19 mouse cellular contexts compared by ENCODE assay signal in the genomic region with DNA sequence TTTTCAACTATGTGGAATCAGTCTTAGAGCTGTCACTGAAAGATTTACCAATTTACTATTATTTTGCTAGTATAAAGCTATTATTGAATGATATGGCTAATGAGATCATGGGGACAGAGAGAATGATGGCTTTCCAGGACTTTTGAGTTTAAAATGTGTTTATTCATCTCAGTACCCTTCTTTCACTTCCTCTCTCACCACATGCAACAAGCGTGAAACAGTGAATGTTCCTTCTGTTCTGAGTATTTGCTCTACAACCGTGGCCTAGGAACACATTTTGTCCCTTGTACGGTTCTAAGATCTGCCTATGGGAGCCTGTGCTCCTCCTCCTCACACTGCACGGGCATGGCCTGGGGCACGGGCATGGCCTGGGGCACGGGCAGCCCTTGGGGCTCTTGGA.
A peak's percentile ranks its signal among the peaks of the same experiment; 100 is the strongest.
DNase-seq lines count a peak whose midpoint lies in the region; ATAC-seq lines count a peak whose summit lies in the region.
"Had no signal": no experiment of that assay in that cellular context is flagged by ENCODE, and none has a peak within 500 bp of the region (broad histone marks: within the 10 kb centered on the region; RNA-seq: fewer than 3 reads in every experiment).

No protein-coding gene starts in this region.

- ATAC-seq in limb, embryonic 13.5 days (ENCODE audit: low FRiP score, low read depth), result no peak
- no peak for ATAC-seq in midbrain, embryonic 14.5 days (ENCODE audit: low FRiP score, low TSS enrichment)
- ATAC-seq in midbrain, embryonic 16.5 days, result no peak
- ATAC-seq in megakaryocyte progenitor cell, adult 5-6 weeks (replicated peaks; ENCODE audit: poor library complexity), result peak; percentile 58
- ATAC-seq: forebrain, embryonic 13.5 days; forebrain, postnatal 0 days had no signal

- H3K36me3 ChIP-seq in limb, embryonic 13.5 days, result peaks cover 6% of the 10 kb centered on the region; the same call in 1 of the 2 replicates
- no peaks in the 10 kb centered on the region for H3K36me3 ChIP-seq in limb, embryonic 10.5 days
- 0 out of 2 replicates have a peak, but pooled peaks cover 12% of the 10 kb centered on the region for H3K36me3 ChIP-seq in midbrain, embryonic 14.5 days (ENCODE audit: control insufficient read depth, insufficient read depth, low read length)
- H3K36me3 ChIP-seq in midbrain, embryonic 16.5 days (ENCODE audit: control insufficient read depth, insufficient read depth, low read length), result no peaks in the 10 kb centered on the region
- no peaks in the 10 kb centered on the region for H3K36me3 ChIP-seq in embryonic facial prominence, embryonic 10.5 days (replicated peaks)
- H3K36me3 ChIP-seq: heart, embryonic 10.5 days; hindbrain, embryonic 12.5 days had no signal

- 75% methylated on average over 6 of the region's 6 CpGs for WGBS in limb, embryonic 13.5 days
- 90% methylated on average over 6 of the region's 6 CpGs for WGBS in limb, embryonic 10.5 days
- WGBS in midbrain, embryonic 14.5 days, result 68% methylated on average over 6 of the region's 6 CpGs
- WGBS in midbrain, embryonic 16.5 days, result 71% methylated on average over 6 of the region's 6 CpGs
- WGBS in embryonic facial prominence, embryonic 10.5 days, result 77% methylated on average over 6 of the region's 6 CpGs

- no peaks in the 10 kb centered on the region for H3K27me3 ChIP-seq in limb, embryonic 13.5 days
- no peaks in the 10 kb centered on the region for H3K27me3 ChIP-seq in limb, embryonic 10.5 days (ENCODE audit: low read depth, poor library complexity, severe bottlenecking)
- H3K27me3 ChIP-seq in midbrain, embryonic 14.5 days (ENCODE audit: control insufficient read depth, insufficient read depth, low read length), result no peaks in the 10 kb centered on the region
- H3K27me3 ChIP-seq in midbrain, embryonic 16.5 days (ENCODE audit: control insufficient read depth, insufficient read depth, low read depth, low read length), result no peaks in the 10 kb centered on the region
- H3K27me3 ChIP-seq in embryonic facial prominence, embryonic 10.5 days (replicated peaks; ENCODE audit: low read depth, poor library complexity, severe bottlenecking), result 0 out of 2 replicates have a peak, but pooled peaks cover 2% of the 10 kb centered on the region
- H3K27me3 ChIP-seq: forebrain, embryonic 13.5 days; hindbrain, embryonic 12.5 days had no signal

- H3K9ac ChIP-seq in limb, embryonic 13.5 days, result no peak overlapping the region
- no peak overlapping the region for H3K9ac ChIP-seq in midbrain, embryonic 14.5 days (replicated peaks; ENCODE audit: low read length)
- H3K9ac ChIP-seq in midbrain, embryonic 16.5 days (ENCODE audit: low read depth, low read length), result no peak overlapping the region
- H3K9ac ChIP-seq: forebrain, embryonic 13.5 days; forebrain, postnatal 0 days; hindbrain, embryonic 12.5 days had no signal

- H3K4me1 ChIP-seq in limb, embryonic 13.5 days, result 0 out of 2 replicates have a peak, but pooled peaks cover 19% of the 10 kb centered on the region
- peaks cover 9% of the 10 kb centered on the region; the same call in 1 of the 2 replicates for H3K4me1 ChIP-seq in limb, embryonic 10.5 days
- H3K4me1 ChIP-seq in midbrain, embryonic 14.5 days (ENCODE audit: control insufficient read depth, insufficient read depth, low read length), result peaks cover 28% of the 10 kb centered on the region
- H3K4me1 ChIP-seq in midbrain, embryonic 16.5 days (ENCODE audit: control insufficient read depth, insufficient read depth, low read length), result peaks cover 18% of the 10 kb centered on the region
- H3K4me1 ChIP-seq in embryonic facial prominence, embryonic 10.5 days, result peaks cover 21% of the 10 kb centered on the region

- no peak overlapping the region for H3K4me2 ChIP-seq in limb, embryonic 13.5 days (replicated peaks)
- no peak overlapping the region for H3K4me2 ChIP-seq in midbrain, embryonic 14.5 days (ENCODE audit: low read length)
- no peak overlapping the region for H3K4me2 ChIP-seq in midbrain, embryonic 16.5 days (ENCODE audit: low read length)
- H3K4me2 ChIP-seq: forebrain, embryonic 13.5 days; hindbrain, embryonic 12.5 days had no signal

- H3K27ac ChIP-seq in limb, embryonic 13.5 days, result peak overlapping the region; percentile 28; the same call in 1 of the 2 replicates
- H3K27ac ChIP-seq in limb, embryonic 10.5 days, result no peak overlapping the region
- 0 out of 2 replicates have a peak overlapping the region, but pooled peaks have one; percentile 45 for H3K27ac ChIP-seq in midbrain, embryonic 14.5 days (replicated peaks; ENCODE audit: low read depth, low read length)
- no peak overlapping the region for H3K27ac ChIP-seq in midbrain, embryonic 16.5 days (ENCODE audit: low read length)
- 0 out of 2 replicates have a peak overlapping the region, but pooled peaks have one; percentile 35 for H3K27ac ChIP-seq in embryonic facial prominence, embryonic 10.5 days (replicated peaks)
- H3K27ac ChIP-seq: forebrain, embryonic 13.5 days; heart, embryonic 10.5 days; hindbrain, embryonic 12.5 days had no signal

- no peak overlapping the region for H3K4me3 ChIP-seq in limb, embryonic 13.5 days
- H3K4me3 ChIP-seq in limb, embryonic 10.5 days, result no peak overlapping the region
- H3K4me3 ChIP-seq in midbrain, embryonic 14.5 days (replicated peaks; ENCODE audit: low read depth, low read length), result no peak overlapping the region
- no peak overlapping the region for H3K4me3 ChIP-seq in midbrain, embryonic 16.5 days (ENCODE audit: low read depth, low read length)
- no peak overlapping the region for H3K4me3 ChIP-seq in embryonic facial prominence, embryonic 10.5 days
- H3K4me3 ChIP-seq: forebrain, embryonic 13.5 days; heart, embryonic 10.5 days; hindbrain, embryonic 12.5 days had no signal

- no peaks in the 10 kb centered on the region for H3K9me3 ChIP-seq in limb, embryonic 13.5 days
- H3K9me3 ChIP-seq in limb, embryonic 10.5 days (replicated peaks), result no peaks in the 10 kb centered on the region
- no peaks in the 10 kb centered on the region for H3K9me3 ChIP-seq in midbrain, embryonic 14.5 days (ENCODE audit: control insufficient read depth, low read length)
- H3K9me3 ChIP-seq in midbrain, embryonic 16.5 days (replicated peaks; ENCODE audit: control insufficient read depth, low read length, poor library complexity, severe bottlenecking), result no peaks in the 10 kb centered on the region
- no peaks in the 10 kb centered on the region for H3K9me3 ChIP-seq in embryonic facial prominence, embryonic 10.5 days
- H3K9me3 ChIP-seq: forebrain, embryonic 13.5 days; heart, embryonic 10.5 days; hindbrain, embryonic 12.5 days had no signal

- no peak for DNase-seq in limb, embryonic 10.5 days (ENCODE audit: low spot score)
- DNase-seq in midbrain, embryonic 14.5 days, result no peak
- no peak for DNase-seq in embryonic facial prominence, embryonic 10.5 days (ENCODE audit: low spot score)
- DNase-seq in layer of hippocampus, postnatal 25 days (ENCODE audit: extremely low spot score in 1 of 2, low spot score in 1 of 2), result no peak
- DNase-seq: adrenal gland, postnatal 10 days; cerebellum, adult 11 months; cerebellum, adult 8-10 months; cerebellum, postnatal 14 days; forebrain, postnatal 0 days; gastrocnemius, postnatal 14 days; heart, adult 11 months; heart, postnatal 10 days; heart, postnatal 4 days had no signal

Comparison
In these comparisons a context has a peak if more than half of its experiments do, and no peak if none do; other contexts are left out.
1. H3K27ac ChIP-seq: peak in limb, embryonic 13.5 days (single experiment), midbrain, embryonic 14.5 days (single experiment) and embryonic facial prominence, embryonic 10.5 days (single experiment); none in limb, embryonic 10.5 days (single experiment) and midbrain, embryonic 16.5 days (single experiment).